Mouse (Mus musculus) heart, adult 2 months (tissue): ENCODE results near the gene Sept10. TPM values are rescaled to one million over a fixed set of nuclear protein-coding genes. Genes with fewer than 3 reads are reported as not detected.

ENCODE experiments used
- DNase-seq, 2 experiments: peaks; one replicate each; pipeline ENCODE4 v3.0.0; 2021
- H3K27ac ChIP-seq: fragments of 200-600 bp; 2 replicates; pipeline ENCODE4 v1.8.1; 2022
- H3K27me3 ChIP-seq: fragments of 200-500 bp; 2 replicates; pipeline ENCODE4 v1.6.1; 2012; ENCODE audit warnings: mild to moderate bottlenecking, low read length, inconsistent platforms, mixed read lengths; ENCODE audit not compliant: control insufficient read depth, insufficient read depth
- H3K36me3 ChIP-seq: fragments of 200-500 bp; 2 replicates; pipeline ENCODE4 v1.6.1; 2012; ENCODE audit warnings: low read length, inconsistent platforms; ENCODE audit not compliant: control insufficient read depth, insufficient read depth
- H3K4me1 ChIP-seq: fragments of 200-500 bp; 2 replicates; pipeline ENCODE4 v1.6.1; 2011; ENCODE audit warnings: low read length; ENCODE audit not compliant: control insufficient read depth, insufficient read depth
- H3K4me3 ChIP-seq: fragments of 200-600 bp; 2 replicates; pipeline ENCODE4 v1.8.1; 2022
- H3K79me2 ChIP-seq: fragments of 200-500 bp; replicated peaks from 2 replicates; pipeline ENCODE4 v1.6.1; 2012; ENCODE audit warnings: mild to moderate bottlenecking, inconsistent platforms, low read length, moderate library complexity, mixed read lengths; ENCODE audit not compliant: control insufficient read depth, insufficient read depth
- H3K9ac ChIP-seq: fragments of 200-500 bp; 2 replicates; pipeline ENCODE4 v1.6.1; 2012; ENCODE audit warnings: low read depth, mild to moderate bottlenecking, control low read depth, inconsistent platforms, low read length, mixed read lengths
- CTCF ChIP-seq: fragments of 200-600 bp; IDR thresholded peaks from 2 replicates; pipeline ENCODE4 v1.8.1; 2022; ENCODE audit warnings: antibody characterized with exemption, mild to moderate bottlenecking, moderate library complexity
- EP300 ChIP-seq: fragments of 200-500 bp; IDR thresholded peaks from 2 replicates; pipeline ENCODE4 v1.6.1; 2011; ENCODE audit warnings: low read depth, low read length, control low read depth; ENCODE audit not compliant: insufficient read depth
- POLR2A ChIP-seq: fragments of 200-500 bp; IDR thresholded peaks from 2 replicates; pipeline ENCODE4 v1.6.1; 2011; ENCODE audit warnings: mild to moderate bottlenecking, low read depth, low read length, control low read depth; ENCODE audit not compliant: insufficient read depth
- WGBS: fragments of 180-500 bp; shearing (Covaris S2); methylation state at CpG from one replicate; pipeline ENCODE4 v1.1.7; 2018; 5-methylcytosine and 5-hydroxymethylcytosine counted together
- intact Hi-C: fragments of 180-260 bp; cut with DNase I; formaldehyde crosslinking; loops from one replicate; pipeline ENCODE4 v1.15.1; 2025
- polyA plus RNA-seq: library from polyadenylated mRNA; depleted of rRNA; stranded (reverse); fragments of >200 nt; gene quantifications from 2 replicates; pipeline ENCODE4 v1.2.3, GENCODE M21; 2012
- total RNA-seq, 2 experiments: library from RNA; stranded (reverse); gene quantifications; 2 replicates each; pipeline ENCODE4 v1.2.3; 2021

The Sept10 gene
- total and polyA plus RNA-seq, 3 experiments = 8.4 to 17.3 (median 15.2) TPM

DNA sequence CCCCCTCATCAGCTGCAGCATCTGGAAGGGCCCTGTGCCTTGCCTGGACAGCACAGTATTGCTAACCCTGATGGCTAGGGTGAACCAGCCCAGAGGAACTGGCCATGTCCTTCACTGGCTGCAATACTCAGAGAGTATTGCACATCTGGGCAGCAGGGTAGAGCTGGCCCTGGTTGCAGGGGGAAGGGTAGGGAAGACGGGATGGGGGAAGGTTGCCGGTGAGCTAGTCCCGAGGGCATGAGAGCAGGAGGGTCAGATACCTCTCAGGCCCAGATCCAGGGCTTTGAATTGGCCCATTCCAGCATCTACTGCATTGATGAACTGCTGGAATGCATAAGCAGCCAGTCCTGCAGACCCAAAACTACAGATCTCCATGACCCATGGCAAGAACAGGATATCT is 24.9 kb downstream of the Sept10 start:
- Histone ChIP-seq H3K27me3 (no peaks in the 10 kb centered on the region), H3K36me3 (no peaks in the 10 kb centered on the region), H3K9ac (no peak overlapping the region), H3K79me2 (no peaks in the 10 kb centered on the region), H3K4me1 (no peaks in the 10 kb centered on the region), H3K4me3 (no peak overlapping the region), H3K27ac (no peak overlapping the region)
- 95% methylated on average over 3 of the region's 3 CpGs for WGBS
- no peak for DNase-seq
- no peak for TF ChIP-seq CTCF
- no peak for TF ChIP-seq EP300
- no peak for TF ChIP-seq POLR2A
- intact Hi-C loops = no loop called here

DNA sequence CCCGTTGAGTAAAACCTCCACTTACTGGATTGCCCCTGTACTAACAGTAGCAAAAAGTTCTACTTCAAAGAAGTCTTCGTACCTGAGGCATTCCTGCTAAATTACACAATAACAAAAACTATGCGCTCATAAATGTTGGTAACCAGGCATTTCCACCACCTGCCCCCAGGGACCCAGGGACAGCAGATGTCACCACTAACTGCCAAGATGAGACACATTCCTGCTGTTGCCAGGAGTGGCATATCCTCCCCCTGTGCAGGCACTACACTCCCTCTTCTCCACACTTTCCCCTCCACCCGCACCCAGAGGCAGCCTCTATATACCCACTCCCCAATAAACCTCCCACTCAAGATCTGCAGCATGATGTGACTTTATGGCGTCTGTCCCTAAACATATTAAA is 26.8 kb downstream of the Sept10 start:
- intact Hi-C loops = no loop called here
- Histone ChIP-seq H3K79me2 (no peaks in the 10 kb centered on the region), H3K4me3 (no peak overlapping the region), H3K27ac (no peak overlapping the region), H3K36me3 (no peaks in the 10 kb centered on the region), H3K4me1 (no peaks in the 10 kb centered on the region), H3K27me3 (no peaks in the 10 kb centered on the region), H3K9ac (no peak overlapping the region)
- TF ChIP-seq CTCF (no peak), EP300 (no peak), POLR2A (no peak)
- no peak for DNase-seq
- 59% methylated on average over 5 of the region's 5 CpGs for WGBS

DNA sequence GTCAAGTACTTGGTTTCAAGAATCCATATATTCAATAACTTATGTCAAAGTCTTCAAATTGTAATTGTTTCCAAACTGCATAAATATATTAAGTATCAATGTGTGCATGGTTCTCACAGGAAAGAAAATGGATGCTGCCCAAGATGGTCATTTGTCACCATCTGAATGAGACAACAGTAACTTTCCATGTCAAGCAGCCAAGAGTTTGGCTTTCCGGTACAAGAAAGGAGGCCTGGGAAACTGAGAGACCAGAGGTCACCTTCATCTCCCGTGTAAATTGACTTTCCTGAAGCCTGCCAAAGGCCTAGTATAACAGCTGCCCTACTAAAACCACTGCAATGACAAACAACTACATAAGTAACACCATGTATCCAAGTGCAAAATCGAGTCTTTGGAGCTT is 39.3 kb downstream of the Sept10 start:
- Histone ChIP-seq H3K79me2 (no peaks in the 10 kb centered on the region), H3K27ac (no peak overlapping the region), H3K9ac (no peak overlapping the region), H3K4me1 (no peaks in the 10 kb centered on the region), H3K36me3 (0 out of 2 replicates have a peak, but pooled peaks cover 3% of the 10 kb centered on the region), H3K27me3 (no peaks in the 10 kb centered on the region), H3K4me3 (no peak overlapping the region)
- 57% methylated on average over 3 of the region's 3 CpGs for WGBS
- TF ChIP-seq CTCF (no peak), POLR2A (no peak), EP300 (no peak)
- intact Hi-C loops = no loop called here
- no peak for DNase-seq

DNA sequence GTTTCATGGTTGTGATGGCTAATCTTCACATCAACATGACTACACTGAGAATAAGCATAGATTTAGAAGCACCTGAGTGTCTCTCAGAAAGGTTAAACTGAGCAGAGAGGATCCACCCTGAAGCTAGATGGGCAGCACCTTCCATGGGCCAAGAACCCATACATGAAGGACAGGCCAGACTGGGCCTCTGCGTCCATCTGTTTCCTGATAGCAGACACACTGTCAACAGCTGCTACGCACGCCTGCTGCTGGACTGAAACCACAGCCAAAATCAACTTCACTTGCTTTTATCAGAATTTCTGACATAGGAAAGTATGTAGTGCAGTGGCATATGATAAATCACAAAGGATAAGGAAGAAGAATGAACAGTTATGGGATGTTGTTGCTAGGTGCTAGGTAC is 42.0 kb downstream of the Sept10 start:
- H3K27ac ChIP-seq = no peak overlapping the region
- H3K36me3 ChIP-seq = 0 out of 2 replicates have a peak, but pooled peaks cover 3% of the 10 kb centered on the region
- no peaks in the 10 kb centered on the region for H3K4me1 ChIP-seq
- no peak overlapping the region for H3K9ac ChIP-seq
- no peak for TF ChIP-seq POLR2A
- no peak for TF ChIP-seq EP300
- TF ChIP-seq CTCF = no peak
- DNase-seq = no peak
- no peaks in the 10 kb centered on the region for H3K27me3 ChIP-seq
- intact Hi-C loops = loop anchor here (5.0 kb wide), 1 partner anchor 38 kb away; no protein-coding TSS in a partner anchor
- no peaks in the 10 kb centered on the region for H3K79me2 ChIP-seq
- no peak overlapping the region for H3K4me3 ChIP-seq
- WGBS = 57% methylated on average over 3 of the region's 3 CpGs

DNA sequence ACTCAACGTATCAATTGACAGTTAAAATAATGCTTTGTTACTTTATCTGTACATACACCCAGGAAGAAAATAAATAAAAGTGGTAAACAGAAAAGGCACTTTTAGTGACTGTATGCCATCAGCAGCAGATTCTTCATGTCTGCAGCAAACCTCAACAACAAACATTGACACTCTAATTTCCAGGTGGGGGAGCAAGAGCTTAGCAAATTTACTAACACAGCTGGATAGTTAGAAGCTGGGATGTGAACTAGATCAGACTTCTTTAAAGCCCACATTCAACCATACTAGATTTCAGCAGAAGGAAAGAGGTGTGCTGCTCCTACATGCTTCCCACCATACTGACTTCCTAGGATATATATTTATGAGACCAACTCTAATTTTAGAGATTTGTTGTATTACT is 49.1 kb downstream of the Sept10 start:
- Histone ChIP-seq H3K36me3 (no peaks in the 10 kb centered on the region), H3K4me1 (no peaks in the 10 kb centered on the region), H3K9ac (no peak overlapping the region), H3K4me3 (no peak overlapping the region), H3K79me2 (no peaks in the 10 kb centered on the region), H3K27ac (no peak overlapping the region), H3K27me3 (no peaks in the 10 kb centered on the region)
- intact Hi-C loops = no loop called here
- DNase-seq = no peak
- TF ChIP-seq EP300 (no peak), CTCF (peak; percentile 46)
- 100% methylated on average over 1 of the region's 1 CpGs for WGBS

DNA sequence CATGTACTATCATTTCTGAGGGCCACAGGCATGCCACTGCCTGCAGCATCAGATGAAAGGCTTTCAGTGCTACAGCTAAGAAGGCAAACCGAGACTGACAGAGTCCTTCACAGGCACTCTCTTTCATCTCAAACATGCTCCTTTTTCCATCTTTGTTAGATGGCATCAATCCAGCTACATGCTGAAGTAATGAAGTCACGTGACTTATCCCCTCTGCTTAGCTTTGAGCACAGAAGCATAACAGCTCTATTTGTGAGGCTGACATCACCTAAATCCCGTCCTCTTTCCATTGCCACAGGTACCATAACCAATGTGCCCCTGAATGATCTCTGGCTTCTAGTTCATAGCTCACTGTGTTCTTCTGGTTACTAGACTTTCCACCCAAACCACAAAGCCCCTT is 50.6 kb downstream of the Sept10 start:
- intact Hi-C loops = no loop called here
- WGBS = 80% methylated on average over 3 of the region's 3 CpGs
- H3K27me3 ChIP-seq = no peaks in the 10 kb centered on the region

More for the DNA sequence above, 50.6 kb downstream of the Sept10 start:
- Histone ChIP-seq H3K27ac (no peak overlapping the region), H3K4me3 (no peak overlapping the region), H3K79me2 (no peaks in the 10 kb centered on the region), H3K9ac (no peak overlapping the region), H3K4me1 (no peaks in the 10 kb centered on the region), H3K36me3 (no peaks in the 10 kb centered on the region)
- no peak for TF ChIP-seq EP300
- TF ChIP-seq POLR2A = no peak
- no peak for TF ChIP-seq CTCF
- no peak for DNase-seq
